Mouse (Mus musculus) small intestine, adult 2 months (tissue): Measurements from ENCODE around the gene Stx8. TPM values are rescaled to one million over a fixed set of nuclear protein-coding genes. Genes with fewer than 3 reads are reported as not detected.
A peak's percentile ranks its signal among the peaks of the same experiment; 100 is the strongest.

ENCODE experiments used
- H3K27ac ChIP-seq: fragments of 200-500 bp; 2 replicates; pipeline ENCODE4 v1.5.1; 2012; ENCODE audit warnings: low read depth, low read length, control low read depth, inconsistent platforms; ENCODE audit not compliant: insufficient read depth
- H3K27me3 ChIP-seq: fragments of 200-500 bp; 2 replicates; pipeline ENCODE4 v1.6.1; 2012; ENCODE audit warnings: mild to moderate bottlenecking, moderate library complexity, low read length, inconsistent platforms; ENCODE audit not compliant: control insufficient read depth, insufficient read depth
- H3K36me3 ChIP-seq: fragments of 200-500 bp; 2 replicates; pipeline ENCODE4 v1.6.1; 2012; ENCODE audit warnings: mild to moderate bottlenecking, low read length, control low read depth, inconsistent platforms; ENCODE audit not compliant: control insufficient read depth, insufficient read depth
- H3K4me1 ChIP-seq: fragments of 200-500 bp; 2 replicates; pipeline ENCODE4 v1.6.1; 2012; ENCODE audit warnings: low read length, inconsistent platforms, mixed read lengths; ENCODE audit not compliant: control insufficient read depth, insufficient read depth, insufficient read length
- H3K4me3 ChIP-seq: fragments of 200-500 bp; 2 replicates; pipeline ENCODE4 v1.5.1; 2012; ENCODE audit warnings: low read depth, mild to moderate bottlenecking, control low read depth, inconsistent platforms, low read length, moderate library complexity
- CTCF ChIP-seq: fragments of 200-500 bp; IDR thresholded peaks from 2 replicates; pipeline ENCODE4 v1.5.1; 2012; ENCODE audit warnings: low read depth, mild to moderate bottlenecking, control low read depth, inconsistent platforms, low read length, moderate library complexity, mixed read lengths; ENCODE audit not compliant: insufficient replicate concordance, insufficient read length; ENCODE audit errors: extremely low read depth
- POLR2A ChIP-seq: fragments of 200-500 bp; IDR thresholded peaks from 2 replicates; pipeline ENCODE4 v1.6.1; 2012; ENCODE audit warnings: low read depth, mild to moderate bottlenecking, control low read depth, inconsistent platforms, low read length, moderate library complexity
- WGBS: fragments of 180-500 bp; shearing (Covaris S2); methylation state at CpG from one replicate; pipeline ENCODE4 v1.1.7; 2018; 5-methylcytosine and 5-hydroxymethylcytosine counted together
- polyA plus RNA-seq: library from polyadenylated mRNA; depleted of rRNA; stranded (reverse); fragments of >200 nt; gene quantifications from 2 replicates; pipeline ENCODE4 v1.2.3, GENCODE M21; 2012

The Stx8 gene
- polyA plus RNA-seq, 1 experiment = 2.4 TPM

- TF ChIP-seq CTCF (0 out of 2 replicates have a peak, but pooled peaks have one; percentile 10), POLR2A (no peak)
- Histone ChIP-seq H3K27me3 (no peaks in the 10 kb centered on the region), H3K4me3 (peak overlapping the region; percentile 91), H3K36me3 (no peaks in the 10 kb centered on the region), H3K27ac (peak overlapping the region; percentile 98), H3K4me1 (peaks cover 9% of the 10 kb centered on the region)
- WGBS = 1% methylated on average over 12 of the region's 12 CpGs
These were observed 43.3 kb upstream of the Stx8 start for GRCm38 (mm10) chr11:67922755-67923125.

- WGBS = 39% methylated on average over 5 of the region's 5 CpGs
- H3K4me1 ChIP-seq = peaks cover 9% of the 10 kb centered on the region
- H3K27me3 ChIP-seq = no peaks in the 10 kb centered on the region
- peak; percentile 37; the same call in 1 of the 2 replicates for TF ChIP-seq CTCF
- no peak for TF ChIP-seq POLR2A
- H3K27ac ChIP-seq = peak overlapping the region; percentile 95
- no peak overlapping the region for H3K4me3 ChIP-seq
- H3K36me3 ChIP-seq = no peaks in the 10 kb centered on the region
These were observed 42.3 kb upstream of the Stx8 start for GRCm38 (mm10) chr11:67923720-67924119.

- WGBS = 33% methylated on average over 13 of the region's 13 CpGs
- no peaks in the 10 kb centered on the region for H3K27me3 ChIP-seq
- H3K27ac ChIP-seq = peak overlapping the region; percentile 88
- TF ChIP-seq CTCF (peak; percentile 24; the same call in 1 of the 2 replicates), POLR2A (0 out of 2 replicates have a peak, but pooled peaks have one; percentile 9)
- no peak overlapping the region for H3K4me3 ChIP-seq
- H3K4me1 ChIP-seq = peaks cover 9% of the 10 kb centered on the region
- H3K36me3 ChIP-seq = peaks cover 2% of the 10 kb centered on the region; the same call in 1 of the 2 replicates
These were observed 41.0 kb upstream of the Stx8 start for GRCm38 (mm10) chr11:67925000-67925399.

- 16% methylated on average over 14 of the region's 15 CpGs for WGBS
- no peak overlapping the region for H3K27ac ChIP-seq
- peaks cover 2% of the 10 kb centered on the region; the same call in 1 of the 2 replicates for H3K36me3 ChIP-seq
- H3K4me1 ChIP-seq = peaks cover 5% of the 10 kb centered on the region
- TF ChIP-seq CTCF = no peak
- no peak for TF ChIP-seq POLR2A
- H3K4me3 ChIP-seq = no peak overlapping the region
- no peaks in the 10 kb centered on the region for H3K27me3 ChIP-seq
These were observed 39.5 kb upstream of the Stx8 start for GRCm38 (mm10) chr11:67926348-67927055.

- Histone ChIP-seq H3K27me3 (no peaks in the 10 kb centered on the region), H3K36me3 (peaks cover 2% of the 10 kb centered on the region; the same call in 1 of the 2 replicates), H3K4me1 (no peaks in the 10 kb centered on the region), H3K27ac (no peak overlapping the region), H3K4me3 (no peak overlapping the region)
- WGBS = 92% methylated on average over 3 of the region's 3 CpGs
- TF ChIP-seq POLR2A = no peak
- no peak for TF ChIP-seq CTCF
These were observed 33.8 kb upstream of the Stx8 start for GRCm38 (mm10) chr11:67932156-67932555.

- TF ChIP-seq CTCF (no peak), POLR2A (no peak)
- H3K27me3 ChIP-seq = no peaks in the 10 kb centered on the region
- WGBS = 60% methylated on average over 3 of the region's 3 CpGs
- H3K36me3 ChIP-seq = no peaks in the 10 kb centered on the region
- no peaks in the 10 kb centered on the region for H3K4me1 ChIP-seq
- H3K4me3 ChIP-seq = no peak overlapping the region
- H3K27ac ChIP-seq = no peak overlapping the region
These were observed 17.8 kb upstream of the Stx8 start for GRCm38 (mm10) chr11:67948229-67948628.

- Histone ChIP-seq H3K27me3 (no peaks in the 10 kb centered on the region), H3K27ac (no peak overlapping the region), H3K4me1 (no peaks in the 10 kb centered on the region), H3K4me3 (no peak overlapping the region), H3K36me3 (no peaks in the 10 kb centered on the region)
- 79% methylated on average over 9 of the region's 9 CpGs for WGBS
- no peak for TF ChIP-seq CTCF
- no peak for TF ChIP-seq POLR2A
These were observed 16.5 kb upstream of the Stx8 start for GRCm38 (mm10) chr11:67949475-67949874.
